Mouse (Mus musculus) cortical plate, adult 2 months (tissue): Measurements from ENCODE around the gene Setd2.

Source experiments
- CTCF ChIP-seq: fragments of 200-500 bp; IDR thresholded peaks from 2 replicates; pipeline ENCODE4 v1.5.1; 2011; ENCODE audit warnings: mild to moderate bottlenecking, control low read depth, low read length; ENCODE audit not compliant: insufficient read depth; ENCODE audit errors: extremely low read depth
- POLR2A ChIP-seq: fragments of 200-500 bp; IDR thresholded peaks from 2 replicates; pipeline ENCODE4 v1.6.1; 2011; ENCODE audit warnings: mild to moderate bottlenecking, low read length, control low read depth; ENCODE audit not compliant: insufficient read depth; ENCODE audit errors: extremely low read depth

DNA sequence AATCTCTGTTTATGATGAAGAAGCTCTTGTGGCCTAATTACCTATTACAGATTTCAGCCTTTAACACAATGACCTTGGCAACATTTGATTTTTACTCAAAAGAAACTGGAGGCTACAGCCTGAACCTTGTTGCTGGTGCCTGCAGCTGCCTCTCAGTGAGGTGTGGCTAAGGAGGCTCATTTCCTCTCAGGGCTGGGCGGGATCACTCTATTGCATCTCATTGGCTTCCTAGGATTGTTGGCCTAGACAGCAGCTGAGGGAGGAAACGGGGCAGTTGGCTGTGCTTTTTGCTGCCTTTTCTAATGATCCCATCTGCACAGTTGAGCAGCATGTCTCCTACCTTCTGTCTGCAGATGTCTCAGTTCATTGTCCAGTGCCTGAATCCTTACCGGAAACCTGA, 84.7 kb downstream of the Setd2 start:
- TF ChIP-seq CTCF (no peak), POLR2A (no peak)
